Mouse (Mus musculus) megakaryocyte, embryonic 14.5 days (primary cell): ENCODE data around the gene Drc7.

Experiments
- FLI1 ChIP-seq: IDR thresholded peaks from 2 replicates; pipeline ENCODE4 v1.6.1; 2012; ENCODE audit warnings: low read length, inconsistent platforms, mixed read lengths
- GATA1 ChIP-seq: IDR thresholded peaks from 3 replicates; pipeline ENCODE4 v1.6.1; 2012; ENCODE audit warnings: mixed read lengths, low read length, inconsistent platforms, borderline replicate concordance

DNA sequence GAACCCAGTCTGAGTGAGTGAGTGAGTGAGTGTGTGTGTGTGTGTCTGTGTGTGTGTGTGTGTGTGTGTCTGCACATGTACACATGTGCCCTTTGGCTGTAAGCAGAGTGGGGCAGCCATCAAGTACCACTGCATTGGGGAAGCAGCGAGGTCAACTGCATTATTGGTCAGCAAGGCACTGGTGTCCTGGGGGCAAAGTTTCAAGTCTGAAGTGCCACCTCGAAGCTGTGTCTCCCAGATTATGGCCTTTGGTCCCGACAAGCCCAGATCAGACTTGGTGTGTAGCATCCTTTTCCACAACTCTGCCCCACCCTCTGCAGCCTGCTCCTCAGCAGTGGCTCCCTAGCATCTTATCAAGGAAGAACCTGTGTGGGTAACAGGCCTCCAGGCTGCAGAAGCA is 57.7 kb downstream of the Drc7 start:
- TF ChIP-seq GATA1: no peak
- TF ChIP-seq FLI1: no peak
